Mouse (Mus musculus) neural tube, embryonic 14.5 days (tissue): ENCODE results near the gene Elmsan1. TPM values are rescaled to one million over a fixed set of nuclear protein-coding genes. Genes with fewer than 3 reads are reported as not detected.
A peak's percentile ranks its signal among the peaks of the same experiment; 100 is the strongest.

ENCODE experiments used
- ATAC-seq: fragments of 200-750 bp; cut with Nextera tagmentation; 2 replicates; pipeline ENCODE4 v1.8.0; 2017; ENCODE audit warnings: low read depth, mild to moderate bottlenecking, moderate TSS enrichment, moderate library complexity
- H3K27ac ChIP-seq: fragments of 300-500 bp; sonication (generic); 2 replicates; pipeline ENCODE4 v1.5.1; 2014; ENCODE audit warnings: low read depth, mild to moderate bottlenecking, control low read depth, low read length, moderate library complexity, mixed read lengths
- H3K27me3 ChIP-seq: fragments of 300-500 bp; sonication (generic); 2 replicates; pipeline ENCODE4 v1.6.1; 2014; ENCODE audit warnings: low read length; ENCODE audit not compliant: control insufficient read depth, insufficient read depth
- H3K36me3 ChIP-seq: fragments of 300-500 bp; sonication (generic); 2 replicates; pipeline ENCODE4 v1.6.1; 2014; ENCODE audit warnings: low read length, mixed read lengths; ENCODE audit not compliant: control insufficient read depth, insufficient read depth
- H3K4me1 ChIP-seq: fragments of 300-500 bp; sonication (generic); 2 replicates; pipeline ENCODE4 v1.6.1; 2014; ENCODE audit warnings: low read length; ENCODE audit not compliant: control insufficient read depth, insufficient read depth
- H3K4me2 ChIP-seq: fragments of 300-500 bp; sonication (generic); 2 replicates; pipeline ENCODE4 v1.6.1; 2014; ENCODE audit warnings: mild to moderate bottlenecking, low read depth, low read length, control low read depth
- H3K4me3 ChIP-seq: fragments of 300-500 bp; sonication (generic); 2 replicates; pipeline ENCODE4 v1.5.1; 2014; ENCODE audit warnings: low read depth, low read length, control low read depth, mixed read lengths
- H3K9ac ChIP-seq: fragments of 300-500 bp; sonication (generic); replicated peaks from 2 replicates; pipeline ENCODE4 v1.6.1; 2014; ENCODE audit warnings: low read depth, mild to moderate bottlenecking, control low read depth, low read length, mixed read lengths
- H3K9me3 ChIP-seq: fragments of 300-500 bp; sonication (generic); 2 replicates; pipeline ENCODE4 v1.6.1; 2016; ENCODE audit warnings: low read length; ENCODE audit not compliant: control insufficient read depth
- WGBS: fragments of 180-500 bp; shearing (Covaris S2); extraction: QIAGEN DNeasy Blood & Tissue Kit; methylation state at CpG from one replicate; pipeline ENCODE4 v1.1.7; 2014; 5-methylcytosine and 5-hydroxymethylcytosine counted together
- polyA plus RNA-seq: library from polyadenylated mRNA; unstranded; fragments of >200 nt; fragmentation: Nextera tagmentation; extraction: Ambion mirVana; gene quantifications from 2 replicates; pipeline ENCODE4 v1.2.1, GENCODE M21; 2014

The Elmsan1 gene
- polyA plus RNA-seq, 1 experiment from 2014 or later: 4.5 TPM

DNA sequence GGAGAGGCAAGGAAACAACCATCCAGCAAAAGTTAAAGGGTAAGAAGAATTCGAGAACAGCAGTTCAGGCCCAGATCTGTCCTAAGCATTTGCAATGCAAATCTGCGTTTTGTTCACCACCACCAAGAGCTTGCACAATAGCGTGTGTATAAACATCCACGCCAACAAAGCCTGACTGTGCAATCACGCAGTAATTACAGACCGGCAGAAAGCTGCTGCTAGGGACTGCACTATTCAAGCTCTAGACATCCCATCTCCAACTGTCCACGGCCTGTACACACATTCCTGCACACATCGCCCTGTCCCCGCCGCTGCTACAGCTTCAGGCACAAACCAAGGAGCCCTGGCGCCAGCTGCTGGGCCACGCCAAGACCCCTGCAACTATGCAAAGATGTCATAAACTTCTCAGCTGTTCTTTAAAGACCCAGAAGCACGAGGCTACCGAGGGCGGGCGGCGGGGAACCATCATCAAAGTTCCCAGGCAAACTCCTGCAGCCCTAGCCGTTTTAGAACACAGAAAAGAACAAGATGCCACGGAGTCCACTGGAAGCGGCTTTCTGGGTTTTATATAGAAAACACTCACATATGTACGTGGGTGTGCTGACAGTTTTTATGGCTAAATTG is 1.1 kb downstream of the Elmsan1 start:
- H3K4me2 ChIP-seq: peak overlapping the region; percentile 96
- H3K9me3 ChIP-seq: no peaks in the 10 kb centered on the region
- 3% methylated on average over 21 of the region's 21 CpGs for WGBS
- H3K27ac ChIP-seq: peak overlapping the region; percentile 70; the same call in 1 of the 2 replicates
- peak; percentile 62 for ATAC-seq
- no peak overlapping the region for H3K9ac ChIP-seq
- H3K4me3 ChIP-seq: peak overlapping the region; percentile 62
- no peaks in the 10 kb centered on the region for H3K36me3 ChIP-seq
- H3K4me1 ChIP-seq: peaks cover 7% of the 10 kb centered on the region; the same call in 1 of the 2 replicates
- H3K27me3 ChIP-seq: peaks cover 5% of the 10 kb centered on the region

- no peak overlapping the region for H3K9ac ChIP-seq
- H3K4me1 ChIP-seq: peaks cover 4% of the 10 kb centered on the region; the same call in 1 of the 2 replicates
- peak overlapping the region; percentile 62 for H3K4me3 ChIP-seq
- H3K27me3 ChIP-seq: peaks cover 5% of the 10 kb centered on the region
- peak overlapping the region; percentile 96 for H3K4me2 ChIP-seq
- no peaks in the 10 kb centered on the region for H3K9me3 ChIP-seq
- H3K36me3 ChIP-seq: no peaks in the 10 kb centered on the region
- ATAC-seq: no peak
- WGBS: 16% methylated on average over 4 of the region's 4 CpGs
- H3K27ac ChIP-seq: no peak overlapping the region
Measured at GRCm38 (mm10) chr12:84217111-84217507, 1.6 kb downstream of the Elmsan1 start.

- no peaks in the 10 kb centered on the region for H3K9me3 ChIP-seq
- H3K27me3 ChIP-seq: peaks cover 5% of the 10 kb centered on the region
- H3K4me1 ChIP-seq: peaks cover 4% of the 10 kb centered on the region; the same call in 1 of the 2 replicates
- no peaks in the 10 kb centered on the region for H3K36me3 ChIP-seq
- H3K4me2 ChIP-seq: no peak overlapping the region
- no peak overlapping the region for H3K27ac ChIP-seq
- no peak for ATAC-seq
- no peak overlapping the region for H3K4me3 ChIP-seq
- WGBS: 42% methylated on average over 11 of the region's 11 CpGs
- no peak overlapping the region for H3K9ac ChIP-seq
Measured at GRCm38 (mm10) chr12:84215758-84216440, 2.8 kb downstream of the Elmsan1 start.

- no peaks in the 10 kb centered on the region for H3K36me3 ChIP-seq
- no peak overlapping the region for H3K27ac ChIP-seq
- H3K4me3 ChIP-seq: no peak overlapping the region
- peaks cover 4% of the 10 kb centered on the region; the same call in 1 of the 2 replicates for H3K4me1 ChIP-seq
- H3K9me3 ChIP-seq: no peaks in the 10 kb centered on the region
- H3K27me3 ChIP-seq: peaks cover 5% of the 10 kb centered on the region
- no peak for ATAC-seq
- H3K4me2 ChIP-seq: no peak overlapping the region
- 50% methylated on average over 14 of the region's 14 CpGs for WGBS
- H3K9ac ChIP-seq: no peak overlapping the region
Measured at GRCm38 (mm10) chr12:84214495-84215175, 4.0 kb downstream of the Elmsan1 start.

GRCm38 (mm10) chr12:84212297-84212696 is 6.4 kb downstream of the Elmsan1 start:
- ATAC-seq: no peak
- H3K4me3 ChIP-seq: no peak overlapping the region
- no peak overlapping the region for H3K9ac ChIP-seq
- WGBS: 28% methylated on average over 4 of the region's 4 CpGs
- no peaks in the 10 kb centered on the region; the same call in 1 of the 2 replicates for H3K4me1 ChIP-seq
- no peaks in the 10 kb centered on the region for H3K9me3 ChIP-seq
- no peaks in the 10 kb centered on the region for H3K27me3 ChIP-seq
- H3K36me3 ChIP-seq: no peaks in the 10 kb centered on the region
- H3K4me2 ChIP-seq: no peak overlapping the region
- no peak overlapping the region for H3K27ac ChIP-seq

GRCm38 (mm10) chr12:84211021-84211538 is 7.6 kb downstream of the Elmsan1 start:
- WGBS: 41% methylated on average over 9 of the region's 9 CpGs
- Histone ChIP-seq H3K4me3 (no peak overlapping the region), H3K4me1 (no peaks in the 10 kb centered on the region; the same call in 1 of the 2 replicates), H3K9ac (no peak overlapping the region), H3K27me3 (no peaks in the 10 kb centered on the region), H3K27ac (no peak overlapping the region), H3K9me3 (no peaks in the 10 kb centered on the region), H3K4me2 (no peak overlapping the region), H3K36me3 (no peaks in the 10 kb centered on the region)
- ATAC-seq: no peak

GRCm38 (mm10) chr12:84210288-84210687 is 8.4 kb downstream of the Elmsan1 start:
- H3K4me2 ChIP-seq: no peak overlapping the region
- WGBS: 92% methylated on average over 11 of the region's 11 CpGs
- H3K4me3 ChIP-seq: no peak overlapping the region
- H3K27me3 ChIP-seq: no peaks in the 10 kb centered on the region
- no peak overlapping the region for H3K9ac ChIP-seq
- H3K27ac ChIP-seq: no peak overlapping the region
- no peaks in the 10 kb centered on the region for H3K9me3 ChIP-seq
- no peak for ATAC-seq
- H3K36me3 ChIP-seq: no peaks in the 10 kb centered on the region
- no peaks in the 10 kb centered on the region; the same call in 1 of the 2 replicates for H3K4me1 ChIP-seq

DNA sequence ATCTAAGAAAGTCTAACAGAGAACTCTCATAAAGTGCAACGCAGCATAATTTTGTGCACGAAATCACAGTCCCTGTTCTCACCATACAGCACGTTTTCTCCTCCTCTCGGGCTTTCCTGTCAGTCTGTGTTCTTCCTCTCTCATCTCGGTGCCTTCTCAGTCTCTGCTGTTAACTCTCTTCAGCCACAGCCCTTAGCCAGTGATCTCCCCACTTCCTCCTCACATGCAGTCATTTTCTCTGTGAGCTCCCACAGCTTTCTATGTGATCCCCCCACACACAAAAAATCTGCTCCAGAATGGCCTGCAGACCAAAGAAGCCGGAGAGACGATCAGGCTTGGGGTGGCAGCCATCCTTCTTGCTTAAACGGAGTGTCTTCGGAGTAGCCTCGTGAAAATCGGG is 9.6 kb downstream of the Elmsan1 start:
- Histone ChIP-seq H3K9ac (no peak overlapping the region), H3K36me3 (no peaks in the 10 kb centered on the region), H3K4me3 (no peak overlapping the region), H3K4me1 (peaks cover 6% of the 10 kb centered on the region), H3K4me2 (no peak overlapping the region), H3K9me3 (no peaks in the 10 kb centered on the region), H3K27me3 (no peaks in the 10 kb centered on the region), H3K27ac (no peak overlapping the region)
- no peak for ATAC-seq
- WGBS: 91% methylated on average over 11 of the region's 11 CpGs
